Mouse (Mus musculus) heart, postnatal 14 days (tissue): ENCODE data around the gene Spp2. TPM values are rescaled to one million over a fixed set of nuclear protein-coding genes. Genes with fewer than 3 reads are reported as not detected.
A peak's percentile ranks its signal among the peaks of the same experiment; 100 is the strongest.

Source experiments
- DNase-seq, 2 experiments: peaks; one replicate each; pipeline ENCODE4 v3.0.0; 2021 to 2022
- intact Hi-C: fragments of 180-260 bp; cut with DNase I; formaldehyde crosslinking; loops from one replicate; pipeline ENCODE4 v1.15.1; 2025
- total RNA-seq, 2 experiments: library from RNA; stranded (reverse); gene quantifications; 2 replicates each; pipeline ENCODE4 v1.2.3; 2021

The Spp2 gene
- total RNA-seq, 2 experiments from 2014 or later, result not detected

DNA sequence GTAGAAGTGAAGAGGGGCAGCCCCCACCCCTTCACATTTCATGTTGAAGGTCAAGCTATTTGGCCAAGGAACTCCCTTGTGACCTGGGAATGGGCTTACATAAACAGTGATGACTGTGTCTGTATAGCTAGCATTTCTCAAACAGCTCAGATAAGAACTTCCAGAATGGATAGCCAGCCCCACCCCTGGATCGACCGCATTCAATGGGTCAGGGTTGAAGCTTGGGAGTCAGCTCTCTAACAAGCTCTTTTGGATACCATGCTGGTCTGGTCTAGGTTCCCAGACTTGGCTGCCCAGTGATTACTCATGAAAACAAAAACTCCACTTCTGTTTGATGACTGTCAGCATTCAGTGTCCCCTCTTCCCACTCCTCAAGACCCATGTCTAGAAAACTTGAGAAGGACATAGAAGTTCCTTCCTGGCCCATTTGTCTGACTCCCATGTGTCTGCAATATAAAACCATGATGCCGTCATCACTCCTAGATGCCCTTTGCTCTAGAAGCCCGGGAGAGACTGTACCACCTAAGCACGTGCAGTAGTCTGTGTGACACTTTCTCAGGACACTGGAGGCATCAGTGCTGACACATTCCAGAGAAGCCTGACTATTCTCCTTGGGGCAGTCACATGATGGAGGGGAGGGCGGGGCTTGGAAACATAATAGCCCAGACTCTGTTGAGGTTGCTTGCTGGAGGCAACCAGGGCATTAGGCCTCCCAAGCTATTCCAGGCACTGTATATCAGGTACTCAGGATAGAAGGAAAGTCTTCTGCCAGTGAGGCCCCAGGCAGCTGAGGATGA is 57.5 kb downstream of the Spp2 start:
- no peak for DNase-seq
- intact Hi-C loops, result loop anchor here (2.0 kb wide), 1 partner anchor 240 kb away; no protein-coding TSS in a partner anchor

DNA sequence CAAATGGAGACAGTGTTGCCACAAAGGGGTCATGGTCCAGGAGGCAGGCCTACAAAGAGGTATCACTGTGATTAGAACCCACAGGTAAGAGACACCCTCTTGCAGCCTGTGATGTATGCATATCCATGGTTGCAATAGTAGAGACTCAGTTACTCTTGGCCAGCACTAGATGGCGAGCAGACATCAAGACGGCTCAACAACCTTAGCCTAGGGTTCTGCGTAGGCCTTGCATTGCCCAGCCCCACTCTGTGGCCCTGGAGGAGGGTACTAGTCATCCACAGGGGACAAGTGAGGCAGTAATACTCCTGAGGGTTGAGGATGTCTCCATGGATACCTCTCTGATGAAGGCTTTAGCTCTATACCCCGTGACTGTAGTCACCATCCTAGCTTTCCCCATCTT is 59.0 kb downstream of the Spp2 start:
- DNase-seq, result no peak
- intact Hi-C loops, result loop anchor here (2.0 kb wide), 1 partner anchor 239 kb away; no protein-coding TSS in a partner anchor

DNA sequence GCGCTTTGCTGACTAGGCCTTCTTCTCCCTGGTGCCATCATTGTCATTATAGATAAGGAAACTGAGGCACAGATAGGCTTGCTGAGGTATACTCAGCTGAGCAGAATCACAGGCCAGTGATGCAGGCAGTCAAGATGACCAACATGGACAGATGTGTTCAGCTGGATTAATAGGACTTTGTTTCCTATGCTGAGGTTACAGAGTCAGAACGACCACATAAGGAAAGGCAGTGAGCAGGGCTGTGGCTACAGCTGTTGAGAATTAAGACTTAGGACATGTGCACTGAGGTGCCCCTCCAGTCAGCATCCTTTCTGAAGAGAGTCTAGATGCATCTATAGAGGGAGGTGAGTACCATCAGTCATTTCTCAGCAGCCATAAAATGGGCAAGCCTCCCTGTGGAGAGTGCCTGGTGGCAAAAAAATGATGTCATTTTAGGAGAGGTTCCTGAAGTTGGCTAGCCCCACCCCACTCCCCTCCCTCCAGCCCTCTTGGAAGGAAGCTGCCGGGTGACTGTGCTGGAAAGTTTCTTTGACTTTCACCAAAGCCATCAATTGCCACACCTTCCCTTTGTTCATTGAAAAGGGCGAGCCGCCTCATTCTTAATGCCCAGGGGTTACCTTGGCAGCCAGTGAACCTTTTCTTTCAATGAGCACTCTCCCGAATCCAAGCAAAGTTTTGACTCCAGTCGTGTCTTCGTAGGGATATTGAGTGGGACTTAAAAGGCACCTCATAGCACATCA is 59.7 kb downstream of the Spp2 start:
- intact Hi-C loops, result no loop called here
- no peak for DNase-seq

DNA sequence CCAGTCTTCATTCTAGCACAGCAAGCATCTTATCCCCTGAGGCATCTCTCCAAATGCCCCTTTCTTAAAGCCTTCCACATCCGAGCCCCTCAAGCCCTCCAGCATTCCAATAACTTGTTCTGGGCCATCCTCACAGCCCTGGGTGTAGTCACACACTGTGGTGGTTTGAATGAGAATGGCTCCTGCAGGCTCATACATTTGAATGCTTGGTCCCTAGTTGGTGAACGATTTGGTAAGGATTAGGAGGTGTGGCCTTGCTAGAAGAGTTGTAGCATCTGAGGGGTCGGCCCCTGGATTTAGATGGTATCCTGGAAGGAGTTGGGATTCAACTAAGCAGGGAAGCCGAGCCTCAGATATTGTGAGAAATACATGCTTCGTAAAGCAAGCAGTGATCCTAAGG is 61.1 kb downstream of the Spp2 start:
- no peak for DNase-seq
- intact Hi-C loops, result no loop called here

DNA sequence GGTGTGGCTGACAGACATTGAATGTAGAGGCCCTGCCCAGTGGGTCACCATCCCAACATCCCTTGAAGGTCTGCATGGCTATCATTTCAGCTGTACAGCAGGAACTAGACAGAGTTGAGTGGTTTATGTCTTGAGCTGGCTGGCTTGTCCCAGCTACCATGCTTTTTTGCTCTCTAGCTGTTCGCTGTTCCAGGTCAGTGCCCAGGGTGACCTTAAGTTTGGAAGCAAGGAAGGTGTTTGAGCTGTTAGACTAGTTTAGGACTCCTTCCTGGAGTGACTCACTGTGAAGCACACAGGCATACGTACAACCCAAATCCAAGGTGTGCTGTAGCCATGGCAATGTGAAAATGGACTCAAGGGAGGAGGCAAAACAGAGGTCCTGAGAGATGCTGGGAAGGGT is 61.6 kb downstream of the Spp2 start:
- DNase-seq, result no peak
- intact Hi-C loops, result no loop called here

DNA sequence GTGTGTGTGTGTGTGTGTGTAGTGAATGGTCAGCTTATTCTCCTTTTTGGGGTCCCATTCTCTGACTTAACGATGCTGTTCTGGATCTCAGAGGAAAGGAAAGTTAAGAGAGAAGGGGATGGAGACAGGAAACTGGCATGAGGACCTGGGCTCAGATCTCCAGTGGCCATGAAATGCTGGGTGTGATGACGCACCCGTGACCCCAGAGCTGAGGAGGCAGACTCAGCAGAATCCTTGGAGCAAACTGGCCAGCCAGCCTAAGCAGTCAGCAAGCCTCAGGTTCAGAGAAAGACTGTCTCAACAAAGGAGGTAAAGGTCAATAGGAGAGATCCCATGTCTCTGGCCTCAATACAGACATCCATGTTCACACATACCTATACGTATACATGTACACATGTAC is 63.0 kb downstream of the Spp2 start:
- DNase-seq, result no peak
- intact Hi-C loops, result no loop called here

DNA sequence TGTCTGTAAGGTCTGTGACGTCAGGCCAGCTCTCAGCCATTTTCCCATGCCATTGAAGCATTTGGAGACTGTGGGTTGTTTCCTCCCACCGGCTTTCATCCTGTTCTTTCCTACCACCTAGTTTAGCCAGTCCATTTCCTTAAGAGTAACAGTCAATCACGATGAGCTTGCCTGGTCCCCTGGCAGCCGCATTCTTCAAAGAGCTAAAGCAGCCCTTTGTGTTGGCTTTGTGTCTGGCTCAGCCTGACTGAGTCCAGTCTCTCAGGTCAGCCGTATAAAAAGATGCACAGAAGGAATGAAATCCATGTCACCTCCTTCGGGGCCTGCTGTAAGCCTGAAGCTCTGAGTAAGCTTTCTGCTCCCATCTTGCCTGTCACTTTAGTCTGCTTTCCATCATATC is 65.5 kb downstream of the Spp2 start:
- intact Hi-C loops, result no loop called here
- DNase-seq, result no peak

DNA sequence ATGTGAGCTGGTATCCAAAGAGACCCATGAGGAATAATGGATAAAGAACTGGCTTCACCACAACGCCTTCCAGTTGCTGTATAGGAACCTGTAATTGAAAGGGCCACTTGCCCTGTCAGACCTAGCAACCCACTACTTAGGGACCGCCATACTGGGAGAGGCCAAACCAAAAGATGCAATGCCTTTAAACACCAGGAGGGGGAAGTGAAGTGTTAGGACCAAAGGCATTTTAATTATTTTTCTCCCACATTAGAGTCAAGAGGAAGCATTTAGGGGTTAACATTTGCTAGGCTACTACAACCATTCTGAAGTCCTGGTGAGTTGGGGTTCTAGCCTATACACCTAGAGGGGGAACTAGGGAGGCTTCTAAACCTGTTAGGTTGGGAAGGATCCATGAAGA is 67.1 kb downstream of the Spp2 start:
- DNase-seq, result no peak
- intact Hi-C loops, result no loop called here

DNA sequence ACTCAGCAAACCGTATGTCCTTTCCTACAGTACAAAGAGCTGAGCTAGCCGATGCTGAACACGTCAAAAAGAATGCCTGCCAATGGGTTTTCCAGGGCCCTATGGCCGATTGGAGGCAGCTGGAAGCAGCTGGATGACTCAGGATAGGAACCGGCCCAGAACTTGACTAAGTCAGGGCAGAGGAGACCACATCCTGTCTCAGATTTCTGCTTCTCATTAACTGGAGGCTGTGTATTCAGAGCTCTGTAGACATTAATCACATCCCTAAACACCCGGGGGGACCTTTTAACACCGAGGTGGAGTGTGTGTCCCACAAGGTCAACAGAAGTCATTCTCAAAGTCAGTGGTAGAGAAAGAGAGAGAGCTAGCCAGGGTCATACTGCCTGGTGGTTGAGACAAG is 67.8 kb downstream of the Spp2 start:
- intact Hi-C loops, result no loop called here
- DNase-seq, result peak; percentile 68 to 81

DNA sequence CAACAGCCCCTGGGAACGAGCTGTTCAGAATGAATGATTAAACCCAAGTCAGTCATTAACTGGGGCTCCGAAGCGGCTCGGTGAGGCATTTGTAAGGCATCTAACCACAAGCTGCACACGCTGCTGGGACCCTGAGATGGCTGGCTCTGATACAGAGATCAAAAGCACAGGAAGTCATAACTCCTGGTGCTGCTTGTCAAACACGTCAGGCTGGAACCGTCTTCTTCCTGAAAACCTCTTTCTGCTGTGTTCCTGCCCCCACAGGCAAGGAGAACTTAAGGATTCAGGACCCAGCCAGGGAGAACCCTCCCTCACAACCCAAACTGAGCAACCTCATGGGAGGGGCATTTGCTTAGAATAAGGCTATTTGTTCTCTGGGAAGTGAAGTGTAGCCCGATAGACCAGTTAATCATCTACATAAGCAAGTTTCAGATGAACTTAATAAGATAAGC is 68.8 kb downstream of the Spp2 start:
- DNase-seq, result no peak
- intact Hi-C loops, result no loop called here

Other genes with a start within 250 kb of the Spp2 start
- gene Ugt1a5, start 240.9 kb upstream of the Spp2 start, total RNA-seq, result under 1 TPM; 0.34 to 0.50 TPM
- not detected for gene Ugt1a2, start 206.4 kb upstream of the Spp2 start, total RNA-seq
- gene Dnajb3, start 201.2 kb upstream of the Spp2 start, total RNA-seq, result under 1 TPM; 0.45 to 0.56 TPM
- gene Ugt1a1, start 195.0 kb upstream of the Spp2 start, total RNA-seq, result not detected
- under 1 TPM; 0.07 to 0.15 TPM for gene Mroh2a, start 180.0 kb upstream of the Spp2 start, total RNA-seq
- gene Hjurp, start 129.3 kb upstream of the Spp2 start, total RNA-seq, result 10 to 100 TPM; 25.4 to 32.1 TPM
- gene Trpm8, start 129.3 kb upstream of the Spp2 start, total RNA-seq, result not detected
- not detected for gene Glrp1, start 103.1 kb downstream of the Spp2 start, total RNA-seq